Mouse (Mus musculus) right cerebral cortex, postnatal 10 days (tissue): ENCODE data around the gene Gpatch4.

Experiments used
- DNase-seq, 2 experiments: peaks; one replicate each; pipeline ENCODE4 v3.0.0; 2021; ENCODE audit warnings: low spot score in 2 of 2

The Gpatch4 gene

DNA sequence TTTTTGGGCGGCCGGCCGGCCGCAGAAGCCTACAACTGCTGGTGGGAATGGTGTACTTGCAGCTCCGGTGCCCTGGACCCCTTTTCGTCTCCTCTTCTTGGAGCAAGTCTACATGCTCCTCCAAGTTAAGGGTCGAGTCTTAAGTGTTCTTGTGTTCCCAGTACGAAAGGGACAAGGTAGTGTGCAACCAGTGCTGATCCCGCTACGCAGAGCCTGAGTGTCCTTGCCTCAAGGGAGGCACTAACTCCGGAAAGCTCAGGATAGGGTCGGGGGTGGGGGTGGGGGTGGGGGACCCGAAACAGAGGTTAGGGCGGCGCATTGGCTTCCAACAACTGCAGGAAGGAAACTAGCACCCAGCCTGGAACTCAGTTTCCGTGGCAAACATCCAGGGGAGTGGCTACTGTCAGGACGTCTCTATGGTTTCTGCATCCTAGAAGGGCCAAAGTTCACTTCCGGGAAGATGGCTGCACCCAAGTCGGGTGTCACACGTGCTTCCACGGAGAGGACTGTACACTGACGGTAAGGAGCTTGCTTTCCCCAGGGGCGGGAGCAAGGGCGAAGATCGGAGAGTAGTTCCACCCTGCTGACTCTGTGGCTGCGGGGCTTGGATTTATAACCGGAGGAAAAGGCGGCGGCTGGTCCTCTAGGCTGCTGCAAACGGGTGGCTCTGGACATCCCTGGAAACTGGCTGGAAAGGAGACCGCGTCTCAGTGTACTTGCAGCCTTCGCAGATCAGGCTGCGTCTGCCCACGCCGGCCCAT lies at the start of gene Gpatch4:
Gpatch4 (plus strand) TSS at position 448 of the 761 bp plus-strand sequence.
- peak; percentile 93 to 95 for DNase-seq

DNA sequence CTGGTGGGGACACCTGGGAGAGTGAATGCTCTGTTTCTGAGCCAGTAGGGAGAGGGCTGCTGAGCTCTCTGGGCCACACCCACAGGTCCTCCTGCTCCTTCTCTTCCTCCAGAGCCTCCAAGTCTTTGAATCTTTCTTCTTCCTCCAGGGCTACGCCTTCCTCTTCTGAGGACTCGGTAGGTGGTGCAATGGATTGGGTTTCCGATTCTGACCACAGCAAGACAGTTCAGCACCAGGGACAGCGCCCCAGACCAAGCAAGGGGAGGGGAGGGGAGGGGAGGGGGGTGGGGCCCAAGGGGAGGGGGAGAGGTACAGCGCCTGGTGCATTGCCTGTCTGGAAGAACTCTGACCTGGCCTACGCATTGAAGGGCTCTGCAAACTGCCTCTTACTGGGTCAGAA lies 49.5 kb upstream of the Gpatch4 start:
- DNase-seq: no peak

DNA sequence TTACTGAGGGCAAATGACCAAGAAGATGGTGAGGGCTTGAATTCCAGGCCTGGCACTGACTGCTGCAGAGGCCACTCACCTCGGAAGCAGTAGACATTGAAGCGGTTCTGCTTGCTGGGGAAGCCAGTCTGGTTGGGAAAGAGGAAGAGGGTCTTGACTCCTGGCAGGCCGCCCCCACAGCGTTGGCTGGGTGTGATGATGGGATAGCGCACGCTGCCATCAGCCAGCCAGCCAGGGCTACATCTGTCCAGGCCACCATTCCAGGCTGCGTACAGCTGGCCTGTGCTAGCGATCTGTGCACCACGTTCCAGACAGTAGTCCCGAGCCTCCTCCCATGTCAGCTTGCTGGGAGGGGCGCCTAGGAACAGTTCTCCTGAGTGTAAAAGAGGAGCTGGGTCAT lies 47.6 kb upstream of the Gpatch4 start:
- DNase-seq: no peak

DNA sequence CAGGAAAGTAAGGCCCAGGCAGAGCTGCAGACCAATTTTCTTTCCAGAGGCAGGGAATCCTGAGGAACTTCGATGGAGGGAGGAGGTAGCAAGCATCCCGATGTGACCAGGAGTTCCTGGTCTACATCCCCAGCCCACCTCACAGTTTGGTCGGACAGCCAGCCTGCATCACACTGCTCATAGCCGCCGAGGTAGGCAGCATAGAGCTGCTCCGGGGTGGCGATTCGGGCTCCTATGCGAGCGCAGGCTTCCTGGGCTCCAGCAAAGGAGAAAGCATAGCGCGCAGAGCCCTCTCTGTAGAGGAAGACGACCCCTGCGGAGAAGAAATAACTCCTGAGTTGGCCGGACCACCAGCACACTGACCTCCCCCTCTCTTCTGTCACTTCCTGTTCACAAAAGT lies 46.5 kb upstream of the Gpatch4 start:
- no peak for DNase-seq

GRCm38 (mm10) chr3:87996971-87997614 lies 45.8 kb upstream of the Gpatch4 start:
- no peak for DNase-seq

DNA sequence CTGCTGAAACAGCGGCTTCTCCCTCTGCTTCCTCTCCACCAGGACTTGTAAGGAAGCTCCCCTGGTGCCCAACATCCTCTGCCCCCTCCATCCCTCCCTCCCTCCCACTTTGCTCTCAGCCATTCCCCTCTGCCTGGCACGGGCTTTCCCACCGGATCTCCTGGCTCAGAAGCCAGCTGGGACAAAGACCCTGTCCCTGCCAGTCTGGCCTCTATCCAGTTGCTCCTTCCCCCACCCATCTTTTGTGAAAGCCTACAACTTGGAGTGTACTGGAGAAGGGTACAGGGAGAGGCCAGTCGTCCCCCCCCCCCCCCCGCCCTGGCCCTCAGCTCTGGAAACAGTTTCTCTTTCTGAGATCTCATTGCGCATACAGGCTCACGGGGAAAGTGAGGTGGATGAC lies 44.2 kb upstream of the Gpatch4 start:
- peak; percentile 88 to 90 for DNase-seq

GRCm38 (mm10) chr3:87999243-87999895 lies 43.5 kb upstream of the Gpatch4 start:
- DNase-seq: no peak

GRCm38 (mm10) chr3:88000181-88000580 lies 42.7 kb upstream of the Gpatch4 start, which contains the start of gene Bcan:
Gene Bcan, minus strand, starts transcription at chr3:88000230.
- DNase-seq: peak; percentile 78 to 80

- peak; percentile 78 to 81 for DNase-seq
Measured at GRCm38 (mm10) chr3:88000816-88001595, 41.9 kb upstream of the Gpatch4 start.

DNA sequence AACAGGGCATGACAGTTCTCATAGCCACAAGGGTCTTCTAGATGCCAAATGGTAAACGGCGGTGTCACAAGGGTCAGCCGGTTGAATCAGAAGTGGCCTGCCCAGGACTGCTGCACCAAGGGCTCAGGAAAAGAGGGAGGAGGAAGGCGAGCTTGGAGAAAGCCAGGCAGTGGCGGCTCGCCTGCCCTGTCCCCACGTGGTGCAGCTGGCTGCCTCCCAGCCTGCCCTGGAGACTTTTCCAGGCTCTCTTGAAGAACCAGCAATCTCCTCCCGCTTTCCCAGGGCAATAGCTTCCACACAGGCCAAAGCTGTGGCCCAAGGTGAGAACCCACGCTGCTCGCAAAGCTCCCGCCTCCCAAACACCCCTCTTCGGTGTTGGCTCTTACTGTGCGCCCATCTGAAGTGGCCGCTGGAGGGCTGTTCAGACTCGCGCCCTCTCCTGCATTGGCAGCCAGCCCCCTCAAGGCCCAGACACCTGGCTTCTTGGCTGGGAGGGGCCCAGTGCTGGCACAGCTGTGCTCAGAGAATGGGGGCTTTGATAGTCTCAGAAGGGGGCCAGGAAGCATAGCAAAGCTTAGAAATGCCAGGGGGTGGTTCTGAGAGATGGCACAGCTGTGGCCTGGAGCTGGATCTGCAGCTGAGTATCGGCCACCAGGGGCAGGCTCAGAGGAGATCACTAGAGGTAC lies 40.5 kb upstream of the Gpatch4 start:
- DNase-seq: peak; percentile 70 to 77

DNA sequence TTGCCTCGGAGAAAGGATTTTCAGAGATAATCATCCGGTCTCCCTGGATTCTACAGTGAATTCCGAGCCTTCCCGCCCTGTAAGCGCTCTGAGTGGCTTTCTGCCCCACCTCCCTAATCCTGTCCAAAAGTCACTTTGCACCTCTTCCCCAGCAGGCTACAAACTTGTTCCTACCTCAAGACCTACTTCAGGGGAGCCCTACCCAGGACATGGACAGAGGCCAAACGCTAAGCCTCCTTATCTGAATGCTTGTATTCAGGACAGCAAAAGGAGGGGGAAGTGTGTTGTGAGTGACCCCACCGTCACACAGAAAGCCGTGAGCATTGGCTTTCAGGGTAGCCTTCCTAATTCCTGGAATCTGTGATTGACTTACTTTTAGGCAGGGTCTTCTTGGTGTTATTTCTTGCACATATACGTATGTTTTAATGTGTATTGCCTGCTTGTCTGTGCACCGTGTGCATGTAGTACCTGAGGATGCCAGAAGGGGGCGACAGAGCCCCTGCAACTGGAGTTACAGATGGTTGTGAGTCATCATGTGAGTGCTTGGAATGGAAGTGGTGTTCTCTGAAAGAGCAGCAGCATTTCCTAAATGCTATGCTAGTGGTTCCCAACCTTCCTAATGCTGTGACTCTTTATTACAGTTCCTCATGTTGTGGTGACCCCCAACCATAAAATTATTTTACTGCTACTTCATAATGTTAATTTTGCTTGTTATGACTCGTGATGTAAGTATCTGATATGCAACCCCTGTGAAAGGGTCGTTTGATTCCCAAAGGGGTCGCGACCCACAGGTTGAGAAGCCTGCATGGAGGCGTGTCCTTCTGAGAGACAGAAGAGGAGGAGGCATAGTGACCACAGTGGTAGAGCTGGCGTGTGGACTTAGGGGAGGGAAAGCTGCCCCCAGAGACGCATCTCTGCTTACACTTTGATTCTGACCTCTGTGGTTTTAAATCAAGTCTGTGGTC lies 36.8 kb upstream of the Gpatch4 start:
- no peak for DNase-seq

DNA sequence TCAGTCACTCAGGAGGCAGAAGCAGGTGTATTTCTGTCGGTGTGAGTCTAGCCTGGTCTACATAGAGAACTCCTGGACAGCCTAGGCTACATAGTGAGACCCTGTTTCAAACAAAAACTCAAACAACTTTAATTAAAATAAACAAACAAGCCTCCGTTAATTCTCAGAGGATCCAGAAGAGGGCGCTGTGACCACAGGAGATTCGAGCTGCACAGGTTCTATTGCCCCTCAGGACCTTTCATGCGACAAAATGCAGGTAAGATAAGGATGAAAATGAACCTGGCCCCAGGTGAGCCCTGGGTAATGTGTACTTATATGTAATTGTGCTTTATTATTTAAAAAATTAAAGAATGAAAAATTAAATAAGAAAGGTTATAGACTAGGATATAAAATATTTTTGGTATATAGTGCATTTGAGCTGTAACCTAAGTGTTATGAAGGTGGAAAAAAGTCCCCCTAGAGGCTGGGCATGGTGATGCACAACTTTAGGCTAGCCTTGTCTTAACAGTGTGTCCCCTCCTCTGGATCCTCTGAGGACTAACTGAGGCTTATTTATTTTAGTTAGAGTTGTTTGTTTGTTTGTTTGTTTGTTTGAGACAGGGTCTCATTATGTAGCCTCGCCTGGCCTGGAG lies 32.2 kb upstream of the Gpatch4 start:
- DNase-seq: no peak

GRCm38 (mm10) chr3:88022322-88023191 lies 20.4 kb upstream of the Gpatch4 start:
- peak; percentile 76 to 78 for DNase-seq

DNA sequence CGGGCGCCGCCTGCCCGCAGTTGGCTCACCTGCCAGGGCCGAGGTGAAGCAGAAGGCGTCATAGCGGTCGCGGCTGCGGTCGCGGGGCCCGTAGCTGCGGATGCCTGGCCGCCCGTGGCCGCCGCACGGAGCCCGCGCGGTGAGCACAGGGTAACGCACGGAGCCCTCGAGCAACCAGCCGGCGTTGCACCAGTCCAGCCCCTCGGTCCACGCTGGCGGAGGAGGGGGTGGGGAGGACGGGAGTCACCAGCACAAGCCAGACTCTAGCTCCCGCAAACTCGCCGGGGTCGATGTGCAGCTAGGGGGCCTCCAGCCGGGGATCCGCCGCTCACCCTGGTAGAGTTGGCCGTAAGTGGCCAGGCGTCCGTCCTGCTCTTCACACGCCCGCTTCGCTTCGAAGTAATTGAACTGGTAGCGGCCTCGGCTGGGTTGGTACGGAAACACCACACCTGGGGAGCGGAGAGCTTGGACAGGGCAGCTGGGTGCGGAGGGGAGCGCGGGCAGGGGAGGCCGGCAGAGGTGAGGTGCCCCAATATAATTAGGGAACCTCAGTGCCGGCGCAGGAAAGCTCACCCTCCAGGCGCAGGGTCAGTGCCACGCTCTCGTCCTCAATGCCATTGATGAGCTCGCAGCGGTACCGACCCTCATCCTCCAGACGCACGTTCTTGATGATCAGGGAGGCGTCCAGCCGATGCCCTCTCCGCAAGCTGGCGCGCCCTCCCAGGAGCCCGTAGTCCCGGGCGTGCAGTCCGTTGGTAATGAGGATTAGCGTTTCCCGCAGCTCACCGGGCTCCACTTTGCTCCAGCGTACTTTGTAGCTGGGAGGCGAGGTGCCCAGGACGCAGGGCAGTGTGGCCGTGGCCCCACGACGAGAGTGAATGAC lies 19.5 kb upstream of the Gpatch4 start:
- DNase-seq: peak in 1 of 2 experiments; percentile 36

DNA sequence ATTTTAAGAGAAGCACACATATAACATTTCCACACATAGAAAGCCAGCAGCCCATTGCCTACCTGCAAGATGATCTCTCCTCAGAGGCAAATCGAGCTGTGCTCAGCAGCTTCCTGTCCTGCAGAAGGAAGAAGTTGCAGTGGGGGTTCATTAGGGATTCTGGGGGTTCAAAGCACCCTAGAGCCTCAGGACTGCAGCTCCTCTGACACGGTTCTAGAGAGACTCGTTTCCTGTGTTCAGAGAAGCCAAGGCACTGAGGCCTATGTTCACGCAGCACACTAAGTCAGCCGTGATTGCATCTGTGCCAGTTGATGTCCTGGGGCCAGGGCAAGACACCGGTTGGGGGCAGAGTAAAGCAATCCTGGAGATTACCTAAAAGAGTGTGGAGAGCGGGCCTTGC lies 16.1 kb upstream of the Gpatch4 start:
- no peak for DNase-seq

- DNase-seq: no peak
Measured at GRCm38 (mm10) chr3:88027434-88028186, 15.3 kb upstream of the Gpatch4 start, which contains the start of gene Hapln2. Gene Hapln2, minus strand, starts transcription at chr3:88027583.
